Mouse (Mus musculus): ENCODE measurements at regions not wholly inside any gene's neighbourhood (a gene's known extent, or its start where the extent isn't known, plus 50 kb on each side); places are given as distances from the start of the nearest gene placed in this dataset.

DNA sequence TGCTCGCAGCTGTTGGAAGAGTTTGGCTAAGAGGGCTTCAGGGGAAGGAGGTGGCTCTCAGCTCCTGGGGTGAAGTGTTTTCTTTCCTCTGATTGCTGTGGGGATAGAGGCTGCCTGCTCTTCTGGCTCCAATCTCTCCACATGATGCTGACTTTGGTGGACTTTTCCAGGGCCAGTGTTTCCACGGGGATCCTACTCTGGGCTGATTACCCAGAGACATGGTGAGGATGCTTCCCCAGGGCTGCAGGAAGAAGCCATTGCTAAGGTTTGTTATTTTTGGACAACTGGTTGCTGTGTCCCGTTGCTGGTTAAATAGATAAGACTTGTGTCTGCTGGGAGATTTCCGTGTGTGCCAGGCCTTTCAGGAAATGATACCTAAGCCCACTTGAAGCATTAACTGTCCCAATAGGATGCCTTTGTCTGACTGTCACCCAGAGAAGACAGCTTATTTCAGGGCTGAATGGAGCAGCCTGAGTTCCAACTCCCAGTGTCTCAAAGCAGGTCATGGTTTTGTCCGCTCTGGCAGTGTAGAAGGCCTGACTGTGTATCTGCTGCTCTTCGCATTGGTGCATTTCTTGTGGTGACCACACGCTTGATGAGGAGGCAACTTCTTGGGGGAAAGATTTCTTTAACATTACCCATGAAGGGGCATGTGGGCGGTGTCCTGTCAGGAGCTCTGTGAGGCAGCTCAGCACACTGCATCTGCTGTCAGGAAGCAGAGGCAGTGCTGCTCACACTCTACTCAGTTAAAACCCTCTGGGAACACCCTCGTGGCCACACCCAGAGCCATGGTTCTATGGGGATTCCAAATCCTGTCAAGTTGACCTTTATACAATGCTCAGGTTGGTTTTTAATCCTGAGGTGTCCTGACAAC lies 228.3 kb upstream of the Gadl1 start:
- no peak for DNase-seq (ENCODE audit: low spot score in 2 of 2)

DNA sequence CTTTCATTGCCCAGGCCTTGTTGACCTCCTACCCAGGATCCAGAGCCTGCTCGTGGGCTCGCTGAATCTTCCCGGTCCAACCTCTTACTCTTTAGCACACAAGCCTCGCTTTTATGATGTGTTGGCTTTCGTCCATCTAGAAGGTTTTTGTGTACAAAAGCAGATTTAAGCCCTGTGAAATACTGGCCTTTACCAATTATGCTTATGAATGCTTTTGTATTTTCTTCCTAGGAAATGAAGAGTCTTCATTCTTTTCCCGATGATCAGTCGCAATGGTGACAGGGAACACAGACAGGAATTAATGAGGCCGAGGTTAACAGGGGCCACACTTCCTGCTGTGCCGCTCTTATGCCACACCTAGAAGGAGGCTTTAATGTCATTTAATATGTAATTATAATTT lies 227.4 kb upstream of the Gadl1 start:
- DNase-seq (ENCODE audit: low spot score in 2 of 2): no peak

- no peak for DNase-seq (ENCODE audit: low spot score in 2 of 2)
Observed at GRCm38 (mm10) chr9:115683951-115684350, 225.3 kb upstream of the Gadl1 start.

- DNase-seq (ENCODE audit: low spot score in 2 of 2): no peak
Observed at GRCm38 (mm10) chr9:115686605-115687004, 222.7 kb upstream of the Gadl1 start.

- DNase-seq (ENCODE audit: low spot score in 2 of 2): no peak
Observed at GRCm38 (mm10) chr9:115692837-115693236, 216.4 kb upstream of the Gadl1 start.

DNA sequence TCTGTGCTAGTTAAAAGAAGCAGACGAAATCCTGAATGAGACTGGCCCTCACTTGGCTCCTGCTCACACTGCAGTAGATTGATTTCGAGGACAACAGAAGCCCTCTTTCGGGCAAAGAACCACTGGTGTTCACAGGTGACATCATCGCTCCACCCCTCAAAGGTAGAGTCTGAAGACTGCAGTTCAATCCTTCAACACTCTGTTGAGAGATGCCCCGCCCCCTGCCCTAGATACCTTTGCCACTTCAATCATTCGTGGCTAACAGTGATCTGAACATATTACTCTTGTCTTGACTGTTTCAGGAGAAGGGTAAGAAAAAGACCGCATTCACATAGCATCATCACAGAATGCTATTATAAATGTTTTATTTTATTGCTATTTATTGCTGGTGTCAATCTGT lies 205.5 kb upstream of the Gadl1 start:
- DNase-seq (ENCODE audit: low spot score in 2 of 2): no peak

GRCm38 (mm10) chr9:115704249-115704648 lies 205.0 kb upstream of the Gadl1 start:
- peak in 1 of 2 experiments; percentile 21 for DNase-seq (ENCODE audit: low spot score in 2 of 2)

GRCm38 (mm10) chr9:115705761-115706160 lies 203.5 kb upstream of the Gadl1 start:
- DNase-seq (ENCODE audit: low spot score in 2 of 2): no peak

DNA sequence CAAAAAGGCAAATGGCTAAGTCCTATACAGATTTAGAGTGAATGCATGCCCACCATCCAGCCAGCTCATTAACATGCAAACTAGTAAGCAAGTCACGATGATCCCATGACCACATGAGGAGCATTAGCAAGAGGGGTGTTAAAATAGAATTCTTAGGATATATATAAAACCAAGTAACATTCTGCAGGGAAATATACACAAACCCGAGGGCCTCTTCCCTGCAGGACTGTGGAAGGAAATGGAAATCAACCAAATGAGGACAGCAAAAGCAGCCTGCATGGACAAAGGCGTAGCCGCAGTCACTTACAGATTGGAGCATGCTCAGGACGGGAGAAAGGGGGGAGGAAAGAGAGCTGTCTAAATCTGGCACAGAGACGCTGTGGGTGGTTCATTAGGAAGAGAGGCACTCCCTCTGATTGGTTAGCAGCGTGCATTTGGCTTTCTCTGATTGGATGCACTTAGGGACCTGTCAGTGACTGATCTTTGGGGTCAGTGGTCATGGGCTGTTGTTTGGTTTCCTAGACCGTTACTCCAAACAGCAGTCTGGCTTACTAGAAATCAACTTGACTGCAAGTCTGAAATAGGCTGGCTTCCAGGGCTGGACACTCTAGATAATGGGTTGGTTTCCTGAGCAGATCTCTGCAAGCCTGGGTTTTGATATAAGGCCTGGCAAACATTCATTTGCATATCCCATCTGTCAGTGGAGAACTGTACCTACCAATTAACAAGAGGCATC lies 200.9 kb upstream of the Gadl1 start:
- DNase-seq (ENCODE audit: low spot score in 2 of 2): no peak

DNA sequence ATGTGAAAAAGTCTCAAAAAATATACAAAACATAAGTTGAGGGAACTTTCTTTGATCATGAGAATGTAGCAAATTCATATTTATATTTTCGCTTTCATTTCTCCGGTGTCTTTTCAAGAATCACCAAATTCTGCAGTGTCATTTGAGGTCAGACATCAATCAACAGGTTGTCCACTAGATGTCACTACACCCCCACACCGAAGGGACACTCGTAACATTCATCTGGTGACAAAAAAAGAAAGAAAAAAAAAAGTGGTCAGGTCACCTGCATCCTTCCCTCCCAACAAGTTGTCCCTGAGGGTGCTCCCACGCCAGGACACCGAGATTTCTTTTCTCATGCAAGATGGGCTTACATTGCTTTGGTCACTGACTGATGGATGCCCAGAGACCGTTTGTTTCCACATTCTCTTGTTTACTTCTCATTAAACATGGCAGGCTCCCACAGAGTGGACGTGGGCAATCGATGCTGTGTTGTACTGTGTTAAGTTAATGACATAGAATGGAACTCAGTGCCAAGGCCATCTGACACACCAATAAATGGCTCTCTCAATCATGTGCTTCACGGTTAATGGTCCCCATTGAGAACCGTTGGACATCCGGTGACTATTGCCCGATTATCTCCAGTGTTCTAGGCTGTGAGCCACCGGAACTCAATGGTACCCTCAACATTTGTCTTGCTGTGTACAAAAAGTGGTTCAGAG lies 199.1 kb upstream of the Gadl1 start:
- DNase-seq (ENCODE audit: low spot score in 2 of 2): peak in 1 of 2 experiments; percentile 32

DNA sequence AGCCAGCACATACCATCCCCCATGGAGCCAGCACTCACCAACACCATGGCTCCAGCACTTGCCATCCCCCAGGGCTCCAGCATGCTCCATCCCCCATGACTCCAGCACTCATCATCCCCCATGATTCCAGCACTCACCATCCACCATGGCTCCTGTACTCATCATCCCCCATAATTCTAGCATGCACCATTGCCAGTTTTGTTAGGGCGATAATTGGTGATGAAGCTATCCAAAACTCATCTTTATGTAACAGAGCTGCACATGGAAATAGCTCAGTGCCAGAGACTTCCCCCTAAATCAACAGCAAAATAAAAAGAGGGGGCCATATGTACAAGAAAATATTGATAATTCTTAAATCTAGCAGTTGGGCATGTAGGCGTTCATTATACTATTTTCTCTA lies 188.9 kb upstream of the Gadl1 start:
- no peak for DNase-seq (ENCODE audit: low spot score in 2 of 2)

DNA sequence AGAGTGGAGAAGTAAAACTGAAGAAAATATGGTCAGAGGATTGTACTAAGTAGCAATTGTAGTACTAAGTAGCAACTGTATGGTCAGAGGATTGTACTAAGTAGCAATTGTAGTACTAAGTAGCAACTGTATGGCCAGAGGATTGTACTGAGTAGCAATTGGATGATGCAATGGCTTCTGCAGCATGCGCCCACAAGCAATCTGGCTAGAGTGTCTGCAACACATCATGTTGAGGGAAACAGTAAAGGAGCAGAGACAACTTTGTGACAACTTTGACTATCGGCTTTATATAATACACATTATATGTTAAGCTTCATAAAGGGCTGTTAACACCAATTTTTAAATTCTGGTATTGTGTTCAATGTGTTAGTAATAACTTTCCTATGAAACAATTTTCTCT lies 188.4 kb upstream of the Gadl1 start:
- no peak for DNase-seq (ENCODE audit: low spot score in 2 of 2)

DNA sequence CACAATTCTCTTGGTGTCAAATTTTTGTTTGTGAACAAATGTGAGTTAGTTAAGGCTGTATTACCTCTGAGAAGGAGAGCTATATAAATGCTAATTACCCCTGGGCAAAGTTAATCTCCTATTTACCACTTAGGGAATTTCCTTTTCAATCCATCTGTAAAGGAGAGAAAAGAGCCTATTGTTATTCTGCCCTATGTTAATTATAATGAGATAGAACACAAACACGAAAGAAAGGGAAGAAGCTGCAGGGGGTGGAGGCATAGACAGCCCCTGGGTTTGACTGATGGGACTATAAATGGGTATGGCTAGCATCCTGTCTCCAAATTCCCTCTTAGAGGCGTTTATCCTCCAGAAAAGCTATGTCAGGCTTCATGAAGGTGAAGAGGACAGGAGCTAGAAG lies 185.2 kb upstream of the Gadl1 start:
- DNase-seq (ENCODE audit: low spot score in 2 of 2): no peak

DNA sequence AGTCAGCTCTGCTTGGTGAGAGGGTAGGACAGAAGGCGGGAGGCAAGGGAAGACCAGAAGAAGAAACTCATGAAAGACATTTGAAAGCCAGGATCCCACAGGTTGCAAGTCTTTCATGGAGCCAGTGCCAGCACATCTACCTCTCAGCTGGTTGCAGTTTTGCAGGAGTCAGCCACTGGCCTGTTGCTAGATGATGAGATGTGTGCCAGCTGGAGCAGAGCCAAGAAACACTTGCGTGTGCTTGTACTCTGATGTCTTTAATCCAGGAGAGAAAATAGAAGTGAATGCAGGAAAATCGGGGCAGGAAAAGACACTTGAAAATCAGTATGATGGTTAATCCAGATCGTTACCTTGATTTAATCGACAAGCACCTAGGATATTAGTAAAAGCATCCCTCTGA lies 181.9 kb upstream of the Gadl1 start:
- no peak for DNase-seq (ENCODE audit: low spot score in 2 of 2)

DNA sequence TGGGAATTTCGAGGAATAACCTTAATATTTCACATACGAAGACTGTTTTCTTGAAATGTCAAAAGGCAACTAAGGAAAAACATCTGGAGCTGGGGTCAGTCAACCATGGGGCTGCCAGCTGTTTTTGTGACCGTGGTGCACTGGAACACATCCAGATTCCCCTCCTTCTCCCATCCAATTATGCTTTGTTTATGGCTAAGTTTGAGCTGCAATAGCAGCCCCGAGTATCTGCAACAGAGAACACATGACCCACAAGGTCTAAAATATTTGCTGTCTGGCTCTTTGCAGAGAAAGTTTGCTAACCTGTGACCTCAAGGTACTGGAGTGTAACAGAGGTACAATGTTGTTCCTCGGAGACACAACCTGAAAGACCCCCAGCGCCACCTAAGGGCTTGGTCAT lies 177.7 kb upstream of the Gadl1 start:
- no peak for DNase-seq (ENCODE audit: low spot score in 2 of 2)

DNA sequence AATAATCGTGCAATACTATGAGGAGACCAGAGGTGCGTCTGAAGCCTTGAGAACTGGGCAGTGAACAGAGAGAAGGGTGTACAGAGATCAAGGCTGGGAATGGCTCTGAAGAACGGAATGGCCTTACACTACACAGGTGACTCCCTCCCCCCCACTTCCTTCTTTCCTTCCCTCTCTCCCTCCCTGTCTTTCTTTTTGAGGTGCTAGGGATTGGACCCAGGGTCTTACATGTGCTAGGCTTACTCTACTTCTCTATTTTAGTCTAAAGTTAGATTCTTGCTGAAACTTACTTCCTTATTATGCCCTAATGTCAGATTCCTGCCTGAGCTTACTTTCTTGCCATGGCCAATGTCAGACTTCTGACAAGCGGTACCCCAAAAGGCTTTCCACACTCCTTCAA lies 176.2 kb upstream of the Gadl1 start:
- DNase-seq (ENCODE audit: low spot score in 2 of 2): no peak

- no peak for DNase-seq (ENCODE audit: low spot score in 2 of 2)
Observed at GRCm38 (mm10) chr9:115739984-115740383, 169.3 kb upstream of the Gadl1 start.

DNA sequence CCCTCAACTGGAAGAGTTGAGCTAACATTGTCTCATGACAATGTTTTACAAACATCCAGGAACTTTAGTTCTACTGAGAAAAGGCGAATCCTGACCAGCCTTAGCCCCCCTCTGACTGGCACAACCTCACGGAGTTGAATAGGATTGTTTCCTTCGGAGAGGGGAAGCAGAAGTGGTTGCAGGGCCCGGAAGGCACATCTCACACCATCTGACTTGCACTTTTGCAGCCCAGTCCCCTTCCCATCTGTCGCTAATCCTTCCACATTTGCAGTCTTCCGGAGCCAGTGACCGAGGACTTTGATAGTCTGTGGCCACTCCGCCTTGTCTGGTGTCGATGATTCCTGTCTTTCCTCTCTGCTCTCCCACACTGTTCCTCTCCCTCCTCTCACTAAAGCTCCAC lies 162.8 kb upstream of the Gadl1 start:
- DNase-seq (ENCODE audit: low spot score in 2 of 2): no peak

DNA sequence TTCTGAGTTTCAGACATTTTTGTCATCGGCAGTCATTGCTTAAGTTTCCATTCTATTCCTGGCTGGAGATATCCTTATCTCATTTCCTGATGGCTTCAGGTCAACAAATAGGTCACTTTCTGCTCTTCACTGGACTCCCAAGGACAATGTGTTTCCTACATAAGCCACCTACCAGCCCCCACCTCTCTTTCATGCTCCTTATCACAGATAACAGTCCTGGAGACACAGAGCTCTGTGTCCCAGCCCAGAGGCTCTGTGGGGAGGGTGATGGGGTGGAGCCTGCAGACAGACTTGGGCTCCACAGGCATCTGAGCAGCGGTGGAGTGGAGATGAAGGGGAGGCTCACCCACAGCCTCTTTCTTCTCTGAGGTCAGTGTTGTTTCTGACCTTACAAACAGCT lies 148.8 kb upstream of the Gadl1 start:
- no peak for DNase-seq (ENCODE audit: low spot score in 2 of 2)

DNA sequence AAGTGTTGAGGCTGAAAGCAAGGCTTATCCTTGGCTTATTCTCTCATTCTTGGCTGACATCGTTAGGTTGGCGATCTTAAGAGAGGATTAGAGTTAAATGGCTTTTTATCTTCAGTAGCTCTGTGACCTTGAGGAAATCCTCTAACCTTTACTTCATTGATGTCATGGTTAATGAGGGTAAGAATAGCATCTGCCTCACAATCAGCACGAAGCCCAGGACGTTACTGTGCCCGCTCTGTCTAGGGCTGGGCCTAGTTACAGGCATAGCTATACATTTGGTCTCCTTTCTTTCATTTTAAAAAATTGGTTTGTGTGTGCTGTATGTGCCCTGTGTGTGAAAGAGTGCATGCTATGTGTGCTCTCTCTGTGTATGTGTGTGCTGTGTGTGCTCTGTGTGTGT lies 145.1 kb upstream of the Gadl1 start:
- DNase-seq (ENCODE audit: low spot score in 2 of 2): no peak

- no peak for DNase-seq (ENCODE audit: low spot score in 2 of 2)
Observed at GRCm38 (mm10) chr9:115766471-115766870, 142.8 kb upstream of the Gadl1 start.

DNA sequence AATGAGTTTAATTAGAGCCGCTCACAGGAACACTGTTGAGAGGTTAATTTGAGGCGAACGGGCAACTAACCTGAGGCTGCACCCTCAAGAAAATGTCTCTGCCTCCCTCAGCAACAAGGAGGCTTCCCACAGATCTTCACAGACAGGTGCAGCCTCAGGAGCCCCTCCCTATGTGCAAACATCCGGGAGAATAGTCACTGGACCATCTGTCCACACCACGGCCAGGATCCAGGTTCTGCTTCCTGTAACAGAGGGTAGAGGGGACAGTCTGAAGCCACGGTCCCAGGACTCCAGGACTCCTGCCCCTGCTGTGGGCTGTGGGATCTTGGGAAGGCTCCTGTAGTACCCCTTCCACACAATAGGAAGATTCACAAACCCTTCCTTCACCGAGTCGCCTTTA lies 134.1 kb upstream of the Gadl1 start:
- DNase-seq (ENCODE audit: low spot score in 2 of 2): no peak

DNA sequence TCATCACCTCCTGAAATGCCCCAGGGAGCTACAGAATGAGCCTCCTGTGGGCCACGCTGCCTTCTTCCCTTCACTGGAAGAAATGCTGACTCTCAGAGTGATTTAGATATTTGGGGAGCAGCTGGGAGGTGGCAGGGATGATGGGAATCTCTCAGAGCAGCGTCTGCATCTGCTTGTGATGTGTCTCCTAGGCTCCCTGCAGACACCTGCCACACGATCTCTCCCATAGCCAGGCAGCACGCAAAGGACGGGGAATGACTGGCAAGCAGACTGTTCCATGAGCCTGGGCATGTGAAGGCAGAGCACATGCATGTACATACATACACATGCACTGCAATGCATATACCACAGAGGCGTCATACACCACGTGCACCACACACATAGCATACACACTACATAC lies 133.4 kb upstream of the Gadl1 start:
- DNase-seq (ENCODE audit: low spot score in 2 of 2): no peak

Data from spleen, postnatal 14 days (tissue).